Mouse (Mus musculus) kidney, adult 2 months (tissue): ENCODE results near the gene Abtb2.

Experiments used
- CTCF ChIP-seq: fragments of 200-500 bp; conservative IDR thresholded peaks from 2 replicates; pipeline ENCODE4 v1.5.1; 2011; ENCODE audit warnings: low read depth, mild to moderate bottlenecking, control low read depth, low read length, moderate library complexity, mixed read lengths; ENCODE audit not compliant: insufficient read depth, insufficient read length
- POLR2A ChIP-seq: fragments of 200-500 bp; IDR thresholded peaks from one replicate; pipeline ENCODE4 v1.6.1; 2011; ENCODE audit warnings: low read depth, low read length, control low read depth

DNA sequence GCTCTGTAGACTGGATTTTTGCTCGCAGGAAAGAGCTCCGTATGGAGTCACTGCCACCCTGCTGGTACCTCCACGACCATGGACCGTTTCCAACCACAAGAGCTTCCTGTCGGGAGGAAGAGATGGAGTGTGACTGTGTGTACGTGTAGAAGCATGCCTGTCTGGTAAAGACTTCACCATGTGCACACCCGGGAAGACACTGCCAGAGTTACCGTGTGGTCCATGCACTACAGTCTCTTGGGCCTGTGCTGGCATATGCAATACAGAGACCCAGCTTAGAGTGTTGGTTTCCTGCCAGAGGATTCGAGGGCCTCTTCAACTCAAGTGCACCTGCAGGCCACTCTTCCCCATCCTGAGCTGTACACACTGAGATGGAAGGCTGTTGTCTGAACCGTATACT lies 41.8 kb downstream of the Abtb2 start:
- TF ChIP-seq POLR2A (no peak), CTCF (no peak)
